Mouse (Mus musculus) liver (tissue): ENCODE measurements at regions not wholly inside any gene's neighbourhood (a gene's known extent, or its start where the extent isn't known, plus 50 kb on each side); places are given as distances from the start of the nearest gene placed in this dataset.

ENCODE experiments used
- DNase-seq: peaks from one replicate; pipeline ENCODE4 v3.0.0-alpha.2; 2020; ENCODE audit warnings: mixed read lengths

DNA sequence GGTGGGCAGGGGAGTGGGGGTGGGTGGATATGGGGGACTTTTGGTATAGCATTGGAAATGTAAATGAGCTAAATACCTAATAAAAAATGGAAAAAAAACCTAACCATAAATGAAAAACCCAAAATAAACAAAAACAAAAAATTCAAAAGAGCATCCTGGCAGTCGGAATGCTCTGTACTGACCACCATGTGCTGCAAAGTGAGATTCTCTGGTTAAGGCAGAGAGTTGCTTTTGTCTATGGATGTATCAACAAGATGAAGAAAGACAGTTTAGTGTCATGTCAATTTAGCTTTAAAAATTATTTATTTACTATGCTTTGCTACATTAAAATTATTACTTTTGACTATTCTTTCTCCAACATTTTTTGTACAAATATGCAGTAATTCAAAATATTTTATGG, 88.5 kb downstream of the E330014E10Rik start:
- DNase-seq, result no peak

DNA sequence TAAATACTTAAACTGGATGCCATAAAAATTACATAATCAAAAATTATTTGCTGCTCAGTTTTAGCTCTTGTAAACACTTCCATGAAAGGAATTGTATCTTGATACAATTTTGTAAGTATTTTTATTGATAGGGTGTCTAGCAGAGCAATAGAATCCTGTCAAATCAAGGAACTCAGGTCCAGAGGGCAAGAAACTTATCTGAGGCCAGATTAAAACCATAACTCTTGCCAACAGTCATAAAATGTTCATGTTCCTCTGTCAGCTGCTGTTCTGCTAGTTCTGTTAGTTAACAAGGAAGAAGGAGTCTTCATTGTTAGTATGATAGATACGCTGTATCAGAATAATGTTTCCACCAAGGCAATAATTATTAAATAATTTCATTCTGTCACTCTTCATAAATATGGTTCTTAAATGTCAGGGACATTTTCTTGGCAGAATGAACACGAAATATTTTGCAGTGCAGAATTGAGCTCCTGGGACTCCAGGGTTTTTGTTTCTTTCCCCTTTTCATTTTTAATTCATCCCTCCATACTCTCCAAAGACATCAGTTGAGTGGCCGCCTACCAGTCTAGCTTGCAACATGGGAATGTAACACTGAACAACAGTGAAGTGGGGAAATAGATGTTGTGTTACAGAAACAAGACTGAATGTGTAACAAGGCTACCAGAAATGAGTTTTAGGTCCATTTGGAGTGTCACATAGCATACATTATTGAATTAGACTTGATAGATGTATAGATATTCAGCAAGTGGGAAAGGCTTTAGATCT, 89.1 kb downstream of the E330014E10Rik start:
- no peak for DNase-seq

DNA sequence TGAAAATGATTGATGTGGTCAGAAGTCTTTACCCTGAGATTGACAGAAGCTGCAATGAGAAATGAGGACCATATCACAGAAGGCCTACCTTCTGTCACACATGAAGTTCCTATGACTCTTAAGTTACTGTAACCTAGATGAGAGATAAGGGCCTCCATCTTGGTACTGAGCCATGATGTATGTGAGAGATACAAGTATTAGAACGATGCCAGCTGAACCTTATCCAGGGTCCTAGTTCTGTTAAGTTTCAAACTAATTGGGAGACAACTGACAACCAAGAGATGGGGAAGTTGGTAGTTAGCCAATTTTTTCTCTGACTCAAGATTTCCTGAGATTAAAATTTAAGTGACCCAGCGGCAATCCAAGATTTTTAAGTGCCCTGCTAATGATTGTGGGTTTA, 89.7 kb downstream of the E330014E10Rik start:
- no peak for DNase-seq

DNA sequence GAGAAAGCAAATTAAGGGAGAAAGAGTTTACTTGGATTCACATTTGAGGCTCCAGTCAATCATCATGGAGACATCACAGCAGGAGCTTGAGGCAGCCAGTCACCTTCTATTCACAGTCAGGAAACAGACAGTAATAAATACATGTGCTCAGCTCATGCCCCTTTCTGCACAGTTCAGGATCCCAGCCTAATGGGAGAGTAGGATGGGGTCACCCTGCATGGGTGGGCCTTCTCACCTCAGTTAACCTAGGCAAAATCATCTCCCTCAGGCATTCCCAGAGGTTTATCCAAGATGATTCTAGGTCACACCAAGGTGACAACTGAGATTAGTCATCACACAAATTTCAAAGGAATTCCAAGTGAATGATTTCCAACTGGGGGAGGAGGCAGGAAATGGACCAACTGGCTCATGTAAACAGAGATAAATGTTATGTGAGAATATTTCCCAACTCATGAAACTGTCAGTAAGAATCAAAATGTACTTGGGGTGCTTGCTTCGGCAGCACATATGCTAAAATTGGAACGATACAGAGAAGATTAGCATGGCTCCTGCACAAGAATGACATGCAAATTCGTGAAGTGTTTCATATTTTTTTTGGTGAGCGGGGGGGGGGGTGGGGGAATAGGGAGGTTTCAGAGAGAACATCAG, 89.8 kb upstream of the Cxcl13 start:
- no peak for DNase-seq

DNA sequence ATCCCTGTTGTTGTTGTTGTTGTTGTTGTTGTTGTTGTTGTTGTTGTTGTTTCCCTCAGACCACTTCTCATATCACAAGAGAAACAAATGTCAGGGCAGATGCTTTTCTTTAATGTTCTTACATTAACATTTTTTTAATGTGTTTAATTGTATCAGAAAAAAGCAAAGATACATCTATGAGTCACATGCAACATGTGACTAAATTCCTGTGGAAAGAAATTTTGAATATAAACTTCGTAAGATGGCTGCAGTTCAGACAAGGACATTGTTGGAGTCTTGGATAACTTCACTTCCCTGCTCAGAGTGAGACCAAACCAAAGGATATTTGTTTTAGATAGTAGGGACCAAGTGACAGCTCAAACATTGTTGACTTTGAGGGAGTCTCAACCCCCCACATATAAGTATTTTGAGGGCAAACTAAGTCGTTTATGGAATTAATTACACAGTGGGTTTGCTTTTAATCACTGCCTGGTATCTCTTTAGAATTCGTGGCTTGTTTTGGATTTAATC, 86.4 kb upstream of the Cxcl13 start:
- no peak for DNase-seq

DNA sequence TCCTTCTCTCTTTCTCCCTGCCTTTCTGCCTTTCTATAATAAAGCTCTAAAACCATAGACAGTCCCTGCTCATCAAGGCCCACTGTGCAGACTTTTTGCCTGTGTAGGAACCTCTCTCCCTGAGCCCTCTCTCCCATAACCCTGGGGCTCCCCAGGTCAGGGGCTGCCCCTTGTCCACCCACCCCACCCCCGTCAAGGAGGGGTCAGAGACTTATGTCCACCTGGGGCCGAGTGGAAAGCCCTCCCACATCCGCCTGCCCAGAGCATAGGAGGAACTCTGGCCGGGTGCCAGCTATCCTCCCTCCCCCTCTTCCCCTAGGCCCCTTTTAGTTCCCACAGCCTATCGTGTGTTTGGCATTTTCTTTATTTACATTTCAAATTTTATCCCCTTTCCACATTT, 81.8 kb upstream of the Cxcl13 start:
- no peak for DNase-seq

DNA sequence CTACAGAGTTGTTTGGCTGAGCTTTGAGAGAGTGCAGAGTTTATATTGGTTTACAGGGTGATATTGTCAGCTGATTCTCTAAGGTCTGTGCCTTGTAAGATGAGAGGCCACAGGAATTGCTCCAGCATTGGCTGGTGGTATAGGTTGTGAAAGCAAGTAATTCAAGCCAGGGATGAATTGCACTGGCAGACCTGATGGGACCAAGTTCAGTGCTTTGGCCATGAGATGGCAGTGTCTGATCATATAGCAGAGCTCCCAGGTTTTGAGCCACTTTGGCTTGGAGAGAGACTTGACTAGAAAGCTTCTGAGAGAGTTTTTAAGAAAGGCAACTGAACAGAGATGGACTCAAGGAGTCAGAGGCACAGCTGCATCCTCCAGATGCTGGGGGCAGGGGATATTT, 75.8 kb upstream of the Cxcl13 start:
- DNase-seq, result peak; percentile 9
